Mouse (Mus musculus): ENCODE measurements around the gene Gm20219. TPM values are rescaled to one million over a fixed set of nuclear protein-coding genes. Genes with fewer than 3 reads are reported as not detected.

Gm20219 gene
- polyA plus RNA-seq, 1 experiment from 2014 or later: 2.2 TPM

DNA sequence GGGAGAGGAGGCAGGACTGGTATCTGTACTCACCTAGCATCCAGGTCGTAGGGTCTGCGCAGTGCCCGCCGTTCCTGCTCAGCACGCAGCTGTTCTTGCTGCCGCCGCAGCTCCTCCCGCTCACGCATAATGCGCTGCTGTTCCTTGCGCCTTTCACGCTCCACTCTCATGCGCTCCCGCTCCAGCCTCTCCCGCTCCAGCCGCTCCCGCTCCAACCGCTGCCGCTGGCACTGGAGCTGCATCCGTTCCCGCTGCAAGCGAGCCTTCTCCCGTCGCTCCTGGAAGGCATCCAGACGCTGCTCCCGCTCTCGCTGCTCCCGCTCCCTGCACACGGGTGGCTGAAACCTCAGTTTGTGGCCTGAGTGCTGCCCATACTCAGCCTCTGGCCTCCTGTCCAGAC lies 12.1 kb upstream of the Gm20219 start:
- ATAC-seq (replicated peaks; ENCODE audit: low FRiP score, low TSS enrichment, low read depth): no peak
- Histone ChIP-seq H3K27ac (ENCODE audit: low read depth) (no peak overlapping the region), H3K9me3 (ENCODE audit: control insufficient read depth, low read length) (no peaks in the 10 kb centered on the region), H3K36me3 (ENCODE audit: control insufficient read depth, insufficient read depth, low read length) (peaks cover 100% of the 10 kb centered on the region), H3K4me3 (ENCODE audit: low read depth, low read length) (no peak overlapping the region), H3K27me3 (replicated peaks; ENCODE audit: control insufficient read depth, insufficient read depth, low read length) (no peaks in the 10 kb centered on the region), H3K4me1 (replicated peaks; ENCODE audit: control insufficient read depth, insufficient read depth, low read length) (no peaks in the 10 kb centered on the region), H3K4me2 (ENCODE audit: low read length) (no peak overlapping the region), H3K9ac (ENCODE audit: low read length) (no peak overlapping the region)
- WGBS: 91% methylated on average over 29 of the region's 29 CpGs
- no peak for DNase-seq (ENCODE audit: low spot score)

DNA sequence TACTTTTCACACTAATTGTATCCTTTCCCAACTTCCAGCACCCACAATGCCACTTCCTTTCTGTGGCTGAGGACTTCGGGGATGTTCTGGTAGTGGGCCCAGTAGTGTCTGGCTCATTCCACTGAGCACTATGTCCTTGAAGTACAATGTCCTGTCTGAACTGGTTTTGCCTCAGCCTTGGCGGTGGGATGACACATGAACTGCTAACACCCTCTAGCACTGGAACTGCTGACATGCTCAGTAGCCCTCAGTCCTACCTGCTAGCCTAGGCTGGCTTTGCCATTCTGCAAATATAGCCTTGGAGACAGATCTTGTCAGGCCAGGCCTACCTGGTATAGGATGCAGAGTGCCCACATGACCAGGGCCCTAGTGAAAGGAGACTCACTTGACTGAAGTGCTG lies 7.7 kb upstream of the Gm20219 start:
- Histone ChIP-seq H3K27me3 (replicated peaks; ENCODE audit: control insufficient read depth, insufficient read depth, low read length) (no peaks in the 10 kb centered on the region), H3K9me3 (ENCODE audit: control insufficient read depth, low read length) (no peaks in the 10 kb centered on the region), H3K36me3 (ENCODE audit: control insufficient read depth, insufficient read depth, low read length) (peaks cover 62% of the 10 kb centered on the region), H3K9ac (ENCODE audit: low read length) (no peak overlapping the region), H3K4me2 (ENCODE audit: low read length) (no peak overlapping the region), H3K27ac (ENCODE audit: low read depth) (no peak overlapping the region), H3K4me1 (replicated peaks; ENCODE audit: control insufficient read depth, insufficient read depth, low read length) (no peaks in the 10 kb centered on the region), H3K4me3 (ENCODE audit: low read depth, low read length) (no peak overlapping the region)
- WGBS: 97% methylated on average over 2 of the region's 2 CpGs
- no peak for DNase-seq (ENCODE audit: low spot score)
- ATAC-seq (replicated peaks; ENCODE audit: low FRiP score, low TSS enrichment, low read depth): no peak

- no peaks in the 10 kb centered on the region for H3K9me3 ChIP-seq (ENCODE audit: control insufficient read depth, low read length)
- H3K4me1 ChIP-seq (replicated peaks; ENCODE audit: control insufficient read depth, insufficient read depth, low read length): no peaks in the 10 kb centered on the region
- peaks cover 44% of the 10 kb centered on the region for H3K36me3 ChIP-seq (ENCODE audit: control insufficient read depth, insufficient read depth, low read length)
- WGBS: 79% methylated on average over 1 of the region's 1 CpGs
- no peak overlapping the region for H3K9ac ChIP-seq (ENCODE audit: low read length)
- no peak overlapping the region for H3K27ac ChIP-seq (ENCODE audit: low read depth)
- H3K27me3 ChIP-seq (replicated peaks; ENCODE audit: control insufficient read depth, insufficient read depth, low read length): no peaks in the 10 kb centered on the region
- ATAC-seq (replicated peaks; ENCODE audit: low FRiP score, low TSS enrichment, low read depth): no peak
- H3K4me2 ChIP-seq (ENCODE audit: low read length): no peak overlapping the region
- no peak overlapping the region for H3K4me3 ChIP-seq (ENCODE audit: low read depth, low read length)
- no peak for DNase-seq (ENCODE audit: low spot score)
These were observed 5.9 kb upstream of the Gm20219 start for GRCm38 (mm10) chr17:56560131-56560530.

DNA sequence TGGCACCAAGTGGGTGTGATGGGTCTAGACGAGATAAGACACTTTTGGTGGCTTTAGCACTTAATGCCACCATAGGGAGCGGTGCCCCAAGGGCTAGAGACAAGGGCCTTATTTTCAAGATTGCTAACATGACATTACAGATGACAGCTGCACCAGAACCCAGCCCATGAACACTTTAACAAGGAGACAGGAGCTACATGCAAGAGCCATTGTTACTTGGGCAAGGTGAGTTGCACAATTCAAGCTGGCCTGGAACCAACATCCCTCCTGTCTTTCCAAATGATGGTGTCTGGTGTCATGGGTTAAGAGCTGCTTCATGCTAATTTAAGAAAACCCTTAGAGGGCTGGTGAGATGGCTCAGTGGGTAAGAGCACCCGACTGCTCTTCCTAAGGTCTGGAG lies 5.2 kb upstream of the Gm20219 start:
- Histone ChIP-seq H3K9ac (ENCODE audit: low read length) (no peak overlapping the region), H3K4me1 (replicated peaks; ENCODE audit: control insufficient read depth, insufficient read depth, low read length) (no peaks in the 10 kb centered on the region), H3K4me3 (ENCODE audit: low read depth, low read length) (no peak overlapping the region), H3K9me3 (ENCODE audit: control insufficient read depth, low read length) (no peaks in the 10 kb centered on the region), H3K27me3 (replicated peaks; ENCODE audit: control insufficient read depth, insufficient read depth, low read length) (no peaks in the 10 kb centered on the region), H3K27ac (ENCODE audit: low read depth) (no peak overlapping the region), H3K36me3 (ENCODE audit: control insufficient read depth, insufficient read depth, low read length) (peaks cover 37% of the 10 kb centered on the region), H3K4me2 (ENCODE audit: low read length) (no peak overlapping the region)
- DNase-seq (ENCODE audit: low spot score) (no peak), ATAC-seq (replicated peaks; ENCODE audit: low FRiP score, low TSS enrichment, low read depth) (no peak)
- 85% methylated on average over 3 of the region's 3 CpGs for WGBS

GRCm38 (mm10) chr17:56558448-56558847 lies 4.3 kb upstream of the Gm20219 start:
- WGBS: 19% methylated on average over 3 of the region's 3 CpGs
- ATAC-seq (replicated peaks; ENCODE audit: low FRiP score, low TSS enrichment, low read depth): peak; percentile 45; the same call in 1 of the 2 replicates
- no peak overlapping the region for H3K4me2 ChIP-seq (ENCODE audit: low read length)
- H3K36me3 ChIP-seq (ENCODE audit: control insufficient read depth, insufficient read depth, low read length): peaks cover 28% of the 10 kb centered on the region
- DNase-seq (ENCODE audit: low spot score): peak; percentile 87
- no peaks in the 10 kb centered on the region for H3K4me1 ChIP-seq (replicated peaks; ENCODE audit: control insufficient read depth, insufficient read depth, low read length)
- H3K9ac ChIP-seq (ENCODE audit: low read length): no peak overlapping the region
- H3K4me3 ChIP-seq (ENCODE audit: low read depth, low read length): no peak overlapping the region
- H3K27ac ChIP-seq (ENCODE audit: low read depth): no peak overlapping the region
- H3K9me3 ChIP-seq (ENCODE audit: control insufficient read depth, low read length): no peaks in the 10 kb centered on the region
- no peaks in the 10 kb centered on the region for H3K27me3 ChIP-seq (replicated peaks; ENCODE audit: control insufficient read depth, insufficient read depth, low read length)

GRCm38 (mm10) chr17:56552781-56553363 lies 1.3 kb downstream of the Gm20219 start:
- no peak for ATAC-seq (replicated peaks; ENCODE audit: low FRiP score, low TSS enrichment, low read depth)

DNA sequence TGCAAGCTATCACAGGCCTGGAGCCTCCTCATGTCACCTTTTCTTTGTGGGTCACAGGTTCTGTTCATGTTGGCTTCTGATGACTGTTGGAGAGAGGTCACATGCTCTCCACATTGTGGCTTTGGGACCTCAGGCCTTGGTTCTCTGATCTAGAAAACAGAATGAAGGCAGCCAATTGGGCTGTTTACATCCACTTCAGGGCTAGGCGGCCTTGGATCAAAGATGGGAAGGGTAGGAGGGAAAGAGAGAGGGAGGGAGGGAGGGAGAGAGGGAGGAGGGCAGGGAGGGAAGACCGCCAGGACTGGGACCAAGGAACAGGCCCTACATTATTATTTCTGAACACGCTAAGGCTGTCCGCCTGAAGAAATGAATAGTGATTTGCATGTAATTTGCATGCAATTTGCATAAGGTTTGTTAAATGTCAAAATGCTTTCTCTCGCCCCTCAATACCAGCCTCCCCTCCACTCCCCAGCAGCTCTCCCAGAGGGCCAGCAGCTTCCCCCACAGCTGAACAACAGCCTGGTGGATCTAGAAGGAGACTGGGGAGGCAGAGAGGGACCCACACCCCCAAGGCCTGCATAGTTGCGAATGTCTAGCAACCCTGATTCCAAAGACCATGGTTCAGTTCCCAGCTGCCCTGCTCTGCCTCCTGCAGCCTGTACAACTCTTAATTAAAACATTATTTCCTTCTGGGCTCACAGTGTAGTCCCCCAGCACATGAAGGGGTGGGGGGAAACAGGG lies 2.2 kb downstream of the Gm20219 start:
- H3K27me3 ChIP-seq (replicated peaks; ENCODE audit: control insufficient read depth, insufficient read depth, low read length): no peaks in the 10 kb centered on the region
- no peak for DNase-seq (ENCODE audit: low spot score)
- H3K9ac ChIP-seq (ENCODE audit: low read length): no peak overlapping the region
- H3K4me3 ChIP-seq (ENCODE audit: low read depth, low read length): no peak overlapping the region
- no peaks in the 10 kb centered on the region for H3K9me3 ChIP-seq (ENCODE audit: control insufficient read depth, low read length)
- ATAC-seq (replicated peaks; ENCODE audit: low FRiP score, low TSS enrichment, low read depth): no peak
- 78% methylated on average over 6 of the region's 6 CpGs for WGBS
- H3K36me3 ChIP-seq (ENCODE audit: control insufficient read depth, insufficient read depth, low read length): no peaks in the 10 kb centered on the region
- H3K27ac ChIP-seq (ENCODE audit: low read depth): no peak overlapping the region
- no peak overlapping the region for H3K4me2 ChIP-seq (ENCODE audit: low read length)
- H3K4me1 ChIP-seq (replicated peaks; ENCODE audit: control insufficient read depth, insufficient read depth, low read length): no peaks in the 10 kb centered on the region

More at GRCm38 (mm10) chr17:56552781-56553363, 1.3 kb downstream of the Gm20219 start:
- Histone ChIP-seq H3K36me3 (ENCODE audit: control insufficient read depth, insufficient read depth, low read length) (no peaks in the 10 kb centered on the region), H3K9ac (ENCODE audit: low read length) (no peak overlapping the region), H3K27me3 (replicated peaks; ENCODE audit: control insufficient read depth, insufficient read depth, low read length) (no peaks in the 10 kb centered on the region), H3K4me2 (ENCODE audit: low read length) (no peak overlapping the region), H3K27ac (ENCODE audit: low read depth) (no peak overlapping the region), H3K4me1 (replicated peaks; ENCODE audit: control insufficient read depth, insufficient read depth, low read length) (no peaks in the 10 kb centered on the region), H3K4me3 (ENCODE audit: low read depth, low read length) (no peak overlapping the region), H3K9me3 (ENCODE audit: control insufficient read depth, low read length) (no peaks in the 10 kb centered on the region)
- peak; percentile 79 for DNase-seq (ENCODE audit: low spot score)
- 68% methylated on average over 5 of the region's 5 CpGs for WGBS

GRCm38 (mm10) chr17:56550784-56551475 lies 3.3 kb downstream of the Gm20219 start:
- no peak for DNase-seq (ENCODE audit: low spot score)
- no peaks in the 10 kb centered on the region for H3K9me3 ChIP-seq (ENCODE audit: control insufficient read depth, low read length)

More at GRCm38 (mm10) chr17:56550784-56551475, 3.3 kb downstream of the Gm20219 start:
- H3K9ac ChIP-seq (ENCODE audit: low read length): no peak overlapping the region
- no peaks in the 10 kb centered on the region for H3K36me3 ChIP-seq (ENCODE audit: control insufficient read depth, insufficient read depth, low read length)
- WGBS: 77% methylated on average over 12 of the region's 12 CpGs
- H3K4me3 ChIP-seq (ENCODE audit: low read depth, low read length): no peak overlapping the region
- no peaks in the 10 kb centered on the region for H3K4me1 ChIP-seq (replicated peaks; ENCODE audit: control insufficient read depth, insufficient read depth, low read length)
- H3K27me3 ChIP-seq (replicated peaks; ENCODE audit: control insufficient read depth, insufficient read depth, low read length): no peaks in the 10 kb centered on the region
- H3K4me2 ChIP-seq (ENCODE audit: low read length): no peak overlapping the region
- ATAC-seq (replicated peaks; ENCODE audit: low FRiP score, low TSS enrichment, low read depth): no peak
- no peak overlapping the region for H3K27ac ChIP-seq (ENCODE audit: low read depth)
